Mouse (Mus musculus) lung, postnatal 14 days (tissue): ENCODE data around the gene L3mbtl1.

ENCODE experiments used
- DNase-seq: peaks from one replicate; pipeline ENCODE4 v3.0.0; 2021

Gene L3mbtl1

GRCm38 (mm10) chr2:162946964-162947363, 3.7 kb downstream of the L3mbtl1 start:
- DNase-seq = no peak

GRCm38 (mm10) chr2:162947736-162948135, 4.5 kb downstream of the L3mbtl1 start:
- peak; percentile 12 for DNase-seq

- DNase-seq = no peak
Observed at GRCm38 (mm10) chr2:162948221-162948620, 4.9 kb downstream of the L3mbtl1 start.

GRCm38 (mm10) chr2:162950776-162951175, 7.5 kb downstream of the L3mbtl1 start:
- no peak for DNase-seq

GRCm38 (mm10) chr2:162956843-162957242, 13.6 kb downstream of the L3mbtl1 start:
- DNase-seq = no peak

GRCm38 (mm10) chr2:162961321-162961720, 18.0 kb downstream of the L3mbtl1 start:
- no peak for DNase-seq

- DNase-seq = no peak
Observed at GRCm38 (mm10) chr2:162966734-162967133, 23.5 kb downstream of the L3mbtl1 start.

- DNase-seq = peak; percentile 53
Observed at GRCm38 (mm10) chr2:162968357-162968756, 25.1 kb downstream of the L3mbtl1 start.

GRCm38 (mm10) chr2:162969101-162969500, 25.8 kb downstream of the L3mbtl1 start:
- no peak for DNase-seq

- no peak for DNase-seq
Observed at GRCm38 (mm10) chr2:162970896-162971295, 27.6 kb downstream of the L3mbtl1 start.

- DNase-seq = no peak
Observed at GRCm38 (mm10) chr2:162972752-162973151, 29.5 kb downstream of the L3mbtl1 start.

- no peak for DNase-seq
Observed at GRCm38 (mm10) chr2:162973206-162973605, 29.9 kb downstream of the L3mbtl1 start.

- DNase-seq = no peak
Observed at GRCm38 (mm10) chr2:162973637-162974036, 30.4 kb downstream of the L3mbtl1 start.

GRCm38 (mm10) chr2:162975157-162975775, 32.0 kb downstream of the L3mbtl1 start:
- no peak for DNase-seq

GRCm38 (mm10) chr2:162976001-162976400, 32.7 kb downstream of the L3mbtl1 start:
- peak; percentile 53 for DNase-seq

- no peak for DNase-seq
Observed at GRCm38 (mm10) chr2:162984381-162984780, 41.1 kb downstream of the L3mbtl1 start.

- DNase-seq = peak; percentile 52
Observed at GRCm38 (mm10) chr2:162985923-162986322, 42.7 kb downstream of the L3mbtl1 start.

- no peak for DNase-seq
Observed at GRCm38 (mm10) chr2:162986764-162987163, 43.5 kb downstream of the L3mbtl1 start.

GRCm38 (mm10) chr2:162987218-162987617, 43.9 kb downstream of the L3mbtl1 start, which contains the start of gene Sgk2:
TSS of gene Sgk2 (plus strand) at chr2:162987330.
- DNase-seq = no peak

- DNase-seq = no peak
Observed at GRCm38 (mm10) chr2:162988235-162988634, 45.0 kb downstream of the L3mbtl1 start.

GRCm38 (mm10) chr2:162991394-162992083, 48.3 kb downstream of the L3mbtl1 start:
- DNase-seq = no peak

GRCm38 (mm10) chr2:162992084-162992437, 48.8 kb downstream of the L3mbtl1 start:
- no peak for DNase-seq

GRCm38 (mm10) chr2:162993881-162994616, 50.8 kb downstream of the L3mbtl1 start:
- DNase-seq = no peak
